Mouse (Mus musculus) layer of hippocampus, postnatal 36 days (tissue): Measurements from ENCODE around the gene Olfr568. TPM values are rescaled to one million over a fixed set of nuclear protein-coding genes. Genes with fewer than 3 reads are reported as not detected.

Experiments used
- DNase-seq, 2 experiments: peaks; one replicate each; pipeline ENCODE4 v3.0.0; 2022
- total RNA-seq, 2 experiments: library from RNA; stranded (reverse); gene quantifications; 2 replicates each; pipeline ENCODE4 v1.2.3; 2021

Gene Olfr568
- not detected for total RNA-seq

DNA sequence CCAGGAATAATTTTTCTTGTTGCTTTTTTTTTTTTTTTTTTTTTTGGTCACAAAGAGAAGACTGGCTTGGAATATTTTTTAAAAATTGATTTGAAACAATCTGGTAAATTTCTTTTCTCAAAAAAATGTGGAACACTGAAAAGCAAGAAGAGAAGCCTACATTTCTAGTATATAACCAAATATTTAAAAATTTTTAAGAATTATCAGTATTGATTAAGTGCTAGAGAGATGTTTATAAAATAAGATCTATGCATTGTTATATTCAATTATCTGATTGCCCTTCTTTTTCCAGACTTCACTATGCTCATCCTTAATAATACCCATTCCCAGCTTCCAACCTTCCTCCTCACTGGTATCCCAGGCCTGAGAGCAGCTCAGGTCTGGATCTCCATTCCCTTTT lies at the start of gene Olfr568:
TSS of gene Olfr568 (plus strand) at position 301 of the 400 bp plus-strand sequence.
- no peak for DNase-seq

DNA sequence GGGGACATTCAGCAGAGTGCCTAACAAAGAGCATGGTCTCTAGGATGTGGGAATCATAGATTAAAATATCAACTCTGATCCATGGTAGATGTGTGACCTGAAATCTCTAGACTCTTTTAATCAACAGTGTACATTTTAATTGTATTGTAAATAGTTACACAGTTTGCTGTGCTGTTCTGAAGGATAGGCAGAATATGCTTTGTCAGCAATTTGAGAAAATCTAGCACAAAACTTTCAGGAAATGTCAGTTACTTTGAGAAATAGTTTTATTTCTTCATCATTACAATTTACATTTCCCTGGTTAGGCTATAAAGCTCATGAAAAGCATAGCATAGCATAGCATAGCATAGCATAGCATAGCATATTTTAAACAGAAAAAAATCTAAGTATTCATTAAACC lies 21.1 kb upstream of the Olfr568 start:
- DNase-seq: no peak

DNA sequence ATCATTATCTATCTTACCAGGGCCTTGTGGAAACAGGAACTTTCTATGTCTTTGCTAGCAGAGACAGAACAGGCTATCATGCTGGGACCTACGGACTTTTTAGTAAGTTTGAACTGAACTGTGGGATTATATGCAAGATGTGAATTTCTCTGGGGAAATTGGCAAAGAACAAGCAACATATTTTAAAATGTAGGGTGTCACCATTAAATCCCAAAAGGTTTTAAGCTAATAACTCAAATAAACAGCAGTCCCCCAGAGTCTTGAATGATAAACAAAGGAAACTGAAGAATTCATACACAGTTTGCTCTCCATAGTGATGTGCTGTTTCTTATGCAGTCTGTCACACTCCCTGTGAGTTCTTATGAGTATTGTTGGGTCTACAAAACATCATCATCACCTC lies 18.3 kb upstream of the Olfr568 start, which contains the start of gene Olfr566:
TSS of gene Olfr566 (minus strand) at position 101 of the 400 bp plus-strand sequence.
- DNase-seq: no peak

DNA sequence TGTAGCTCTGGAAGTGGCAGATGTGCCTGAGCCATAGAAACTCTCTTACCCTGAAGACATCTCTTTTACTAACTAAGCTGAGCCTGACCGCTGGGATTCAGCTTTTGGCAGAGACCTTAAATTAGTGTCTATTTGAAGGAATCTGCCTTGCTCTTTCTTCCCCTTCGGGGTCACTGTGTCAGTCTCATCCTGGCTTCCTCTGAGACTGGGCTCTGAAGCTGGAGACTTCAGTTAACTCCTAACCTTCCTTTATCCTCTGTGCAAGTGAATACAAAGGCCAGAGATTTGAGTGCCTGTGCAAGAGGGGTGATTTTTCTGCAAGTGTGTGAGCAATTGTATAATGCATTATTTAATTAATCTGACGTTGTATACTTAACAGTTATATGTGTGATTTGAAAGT lies 13.9 kb downstream of the Olfr568 start, which contains the start of gene Olfr569:
TSS of gene Olfr569 (minus strand) at position 101 of the 400 bp plus-strand sequence.
- no peak for DNase-seq

DNA sequence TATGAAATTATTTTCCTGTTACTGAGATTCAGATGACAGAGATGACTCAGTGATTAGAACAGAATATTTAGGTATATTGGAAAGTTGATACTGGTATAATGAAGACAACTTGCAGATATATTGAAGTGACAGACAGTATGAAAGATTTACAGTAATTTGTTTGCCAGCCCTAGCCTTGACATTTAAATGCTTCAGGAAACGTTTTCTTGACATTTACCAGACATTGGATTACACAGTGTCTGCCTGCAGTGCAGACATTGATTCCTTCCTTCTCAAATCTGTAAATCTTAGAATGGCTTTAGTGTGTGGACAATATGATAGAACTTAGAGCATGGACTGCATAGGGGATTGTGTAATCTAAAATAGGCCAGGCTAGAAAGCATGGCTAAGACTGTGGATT lies 38.3 kb downstream of the Olfr568 start:
- no peak for DNase-seq

DNA sequence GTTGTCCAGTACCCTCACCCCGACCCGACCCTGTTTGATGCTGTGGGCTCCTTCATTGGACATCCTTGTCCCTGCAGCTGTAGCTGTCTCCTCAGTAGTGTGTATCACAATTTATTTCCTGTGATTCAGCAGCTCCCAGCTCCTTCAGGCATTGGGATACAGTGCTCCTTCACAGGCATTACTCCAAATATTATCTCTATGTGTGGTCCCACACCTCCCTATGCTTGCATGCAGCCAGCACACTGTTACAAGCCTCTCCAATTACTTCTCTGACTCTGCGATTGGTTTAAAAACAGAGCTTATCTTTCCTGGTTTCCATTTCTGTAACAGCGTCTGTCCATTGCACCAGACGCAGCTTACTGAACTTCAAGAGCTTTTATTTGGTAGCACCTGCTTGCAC lies 39.5 kb downstream of the Olfr568 start:
- no peak for DNase-seq

DNA sequence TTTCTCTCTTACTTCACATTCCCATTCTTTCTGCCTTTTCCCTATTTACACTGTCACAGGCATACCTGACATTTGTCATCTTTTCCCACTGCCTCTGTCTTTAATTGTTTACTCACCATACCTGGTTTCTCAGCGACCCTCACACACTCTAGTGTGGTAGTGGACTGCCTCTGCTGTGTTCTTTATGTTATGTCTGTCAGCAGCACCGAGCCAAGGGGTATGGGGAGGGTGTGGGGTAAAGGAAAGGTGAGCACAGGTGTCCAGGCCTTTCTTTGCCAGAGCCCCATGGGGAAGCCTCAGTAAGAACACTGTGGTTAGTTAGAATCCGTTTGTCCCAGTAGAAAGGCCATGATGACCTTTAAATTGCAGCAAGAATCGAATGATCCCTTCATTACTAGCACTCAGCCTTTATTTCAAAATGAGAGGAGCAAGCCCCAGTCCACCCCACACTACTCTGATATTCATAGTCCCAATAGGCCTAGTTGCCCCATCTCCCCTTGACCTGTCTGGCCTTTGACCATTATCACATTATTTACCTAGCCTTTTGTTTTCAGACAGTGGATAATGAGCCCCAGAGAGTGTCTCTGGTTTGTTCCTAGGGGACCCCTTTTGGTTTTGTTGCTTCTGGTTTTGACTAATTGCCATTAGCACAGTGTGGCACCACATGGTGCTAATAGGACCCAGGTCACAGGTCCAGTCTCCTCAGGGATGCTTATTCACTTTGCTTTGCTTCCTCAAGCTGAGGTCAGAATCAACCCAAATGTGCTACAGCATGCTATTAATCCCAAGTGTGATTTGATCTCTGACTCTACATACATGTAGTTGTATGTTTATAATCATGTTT lies 40.3 kb downstream of the Olfr568 start, which contains the start of gene Olfr571:
TSS of gene Olfr571 (minus strand) at position 505 of the 844 bp plus-strand sequence.
- DNase-seq: no peak

DNA sequence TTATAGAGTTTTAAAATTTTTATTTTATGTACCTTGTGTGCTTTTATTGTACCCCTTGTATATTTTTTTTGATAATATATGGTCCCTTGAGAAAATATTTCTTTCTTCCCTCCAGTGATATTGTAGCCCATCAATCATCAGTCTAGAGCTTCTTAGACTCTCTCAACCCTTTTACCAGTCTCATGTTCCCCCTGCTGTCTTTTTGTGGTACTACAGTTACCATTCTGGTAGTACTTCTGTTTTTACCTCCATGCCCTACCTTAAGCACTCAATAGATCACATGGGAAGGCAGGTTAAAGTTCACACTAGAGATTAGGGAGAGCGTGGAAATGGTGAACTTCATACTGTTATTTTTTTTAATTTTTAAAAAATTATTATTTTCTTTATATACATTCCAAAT lies 42.7 kb downstream of the Olfr568 start:
- DNase-seq: no peak

DNA sequence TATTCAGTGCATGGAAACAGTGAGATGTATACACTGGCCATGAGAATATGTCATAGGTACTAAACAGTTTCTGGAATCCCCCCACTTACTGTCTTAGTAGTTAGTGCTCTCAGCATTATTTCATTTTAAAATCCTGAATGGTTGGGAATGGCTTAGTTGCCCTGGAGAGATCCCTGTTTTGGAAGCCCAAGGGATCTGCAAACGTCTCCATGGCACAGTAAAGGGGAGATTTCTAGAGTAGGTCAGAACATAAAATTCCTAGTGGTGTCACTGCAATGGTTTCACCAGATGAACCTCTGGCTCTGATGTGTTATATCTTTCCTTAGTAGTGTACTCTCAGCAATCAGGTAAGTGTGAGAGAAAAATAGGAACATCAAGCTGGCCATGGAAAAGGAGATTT lies 47.2 kb downstream of the Olfr568 start, which contains the start of gene Olfr572:
TSS of gene Olfr572 (plus strand) at position 301 of the 400 bp plus-strand sequence.
- DNase-seq: no peak

DNA sequence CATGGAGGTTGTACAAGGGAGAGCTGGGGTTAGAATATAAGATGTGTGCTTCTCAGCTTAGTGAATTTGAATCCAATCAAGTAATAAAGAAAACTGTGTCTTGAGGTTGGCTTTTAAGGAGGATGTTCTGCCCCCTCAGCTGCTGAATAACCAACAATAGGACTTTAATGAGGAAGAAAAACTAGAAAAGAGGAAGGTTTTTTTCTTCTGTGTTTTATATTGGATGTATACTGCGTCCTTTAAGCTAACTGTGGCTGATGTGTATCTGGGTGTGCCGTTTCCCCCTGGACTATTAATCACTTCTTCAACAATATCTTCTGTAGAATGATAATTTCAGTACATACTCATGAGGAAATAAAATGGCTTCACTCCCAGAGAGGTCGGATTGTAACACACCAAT lies 50.2 kb downstream of the Olfr568 start:
- DNase-seq: no peak

Other genes starting within 250 kb of the Olfr568 start
- gene Olfr554, start 238.7 kb upstream of the Olfr568 start, total RNA-seq: not detected
- not detected for gene Olfr555, start 218.3 kb upstream of the Olfr568 start, total RNA-seq
- gene Olfr556, start 212.2 kb upstream of the Olfr568 start, total RNA-seq: under 1 TPM in 1 of 2 experiments, not detected in 1; 0.25 TPM
- gene Trim68, start 189.8 kb upstream of the Olfr568 start, total RNA-seq: 1 to 10 TPM; 7.1 to 8.4 TPM
- under 1 TPM in 1 of 2 experiments, not detected in 1; 0.56 TPM for gene Olfr557, start 181.2 kb upstream of the Olfr568 start, total RNA-seq
- under 1 TPM; 0.47 to 0.51 TPM for gene Olfr558, start 174.9 kb upstream of the Olfr568 start, total RNA-seq
- not detected for gene Olfr33, start 158.1 kb upstream of the Olfr568 start, total RNA-seq
- not detected for gene Olfr559, start 149.6 kb upstream of the Olfr568 start, total RNA-seq
- gene Olfr560, start 117.8 kb upstream of the Olfr568 start, total RNA-seq: not detected
- under 1 TPM; 0.17 to 0.30 TPM for gene Olfr78, start 117.7 kb upstream of the Olfr568 start, total RNA-seq
- gene Olfr561, start 105.9 kb upstream of the Olfr568 start, total RNA-seq: not detected
- gene Olfr564, start 73.6 kb upstream of the Olfr568 start, total RNA-seq: not detected
- gene Olfr566, start 18.4 kb upstream of the Olfr568 start, total RNA-seq: not detected
- gene Olfr569, start 13.8 kb downstream of the Olfr568 start, total RNA-seq: not detected
- gene Olfr570, start 17.5 kb downstream of the Olfr568 start, total RNA-seq: not detected
- gene Olfr571, start 40.4 kb downstream of the Olfr568 start, total RNA-seq: not detected
- gene Olfr572, start 47.3 kb downstream of the Olfr568 start, total RNA-seq: not detected
- gene Olfr573-ps1, start 65.5 kb downstream of the Olfr568 start, total RNA-seq: not detected
- gene Olfr574, start 71.3 kb downstream of the Olfr568 start, total RNA-seq: not detected
- not detected for gene Olfr575, start 81.7 kb downstream of the Olfr568 start, total RNA-seq
- gene Olfr576, start 85.5 kb downstream of the Olfr568 start, total RNA-seq: not detected
- gene Olfr577, start 98.8 kb downstream of the Olfr568 start, total RNA-seq: not detected
- gene Olfr578, start 112.2 kb downstream of the Olfr568 start, total RNA-seq: not detected
- not detected for gene Olfr582, start 160.9 kb downstream of the Olfr568 start, total RNA-seq
- gene Olfr583, start 174.2 kb downstream of the Olfr568 start, total RNA-seq: not detected
- gene Olfr584, start 204.8 kb downstream of the Olfr568 start, total RNA-seq: not detected
- not detected for gene Olfr585, start 220.6 kb downstream of the Olfr568 start, total RNA-seq
- gene Olfr586, start 248.5 kb downstream of the Olfr568 start, total RNA-seq: not detected